Mouse (Mus musculus) right cerebral cortex, adult 2 months (tissue): ENCODE data around the gene Olfr71.

Source experiments
- DNase-seq, 2 experiments: peaks; one replicate each; pipeline ENCODE4 v3.0.0; 2021 to 2022; ENCODE audit warnings: low spot score in 2 of 2

Gene Olfr71

DNA sequence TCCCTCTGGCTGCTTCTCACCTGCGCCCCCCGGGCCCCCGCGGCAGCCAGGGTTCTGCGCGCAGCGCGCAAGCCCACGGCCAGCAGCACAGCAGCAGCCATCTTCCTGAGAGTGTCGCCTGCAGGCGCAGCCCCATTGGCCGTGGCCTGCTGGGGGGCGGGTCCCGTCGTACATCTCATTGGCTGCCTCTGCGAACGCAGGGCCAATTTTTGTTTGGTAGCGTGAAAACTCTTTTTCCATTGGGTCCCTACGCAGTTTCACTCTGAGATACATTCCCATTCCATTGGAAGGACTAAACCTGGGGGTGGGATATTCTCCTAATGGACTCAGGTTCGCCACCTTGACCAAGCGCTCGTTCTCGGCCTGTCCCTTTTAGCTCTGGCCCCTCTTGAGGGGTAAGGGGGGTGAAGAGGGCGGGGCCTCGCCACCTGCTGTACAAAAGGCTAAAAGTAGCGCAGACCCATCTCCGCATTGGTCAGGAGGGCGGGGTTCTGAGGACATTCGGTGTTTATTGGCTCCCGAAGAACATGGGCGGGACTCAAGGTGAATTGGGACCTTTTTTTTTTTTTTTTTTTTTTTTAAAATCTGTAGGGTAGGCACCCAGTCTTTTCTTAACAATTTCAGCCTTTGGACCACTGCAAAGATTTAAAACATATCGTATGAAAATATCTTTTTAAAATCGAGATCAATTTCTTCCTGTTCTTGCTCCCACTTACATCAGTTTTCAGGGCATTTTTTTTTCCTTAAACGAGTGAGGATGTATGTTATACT lies 53.5 kb downstream of the Olfr71 start, which contains the start of gene Hint2:
TSS of gene Hint2 (minus strand) at position 128 of the 771 bp plus-strand sequence.
- peak; percentile 94 to 96 for DNase-seq

DNA sequence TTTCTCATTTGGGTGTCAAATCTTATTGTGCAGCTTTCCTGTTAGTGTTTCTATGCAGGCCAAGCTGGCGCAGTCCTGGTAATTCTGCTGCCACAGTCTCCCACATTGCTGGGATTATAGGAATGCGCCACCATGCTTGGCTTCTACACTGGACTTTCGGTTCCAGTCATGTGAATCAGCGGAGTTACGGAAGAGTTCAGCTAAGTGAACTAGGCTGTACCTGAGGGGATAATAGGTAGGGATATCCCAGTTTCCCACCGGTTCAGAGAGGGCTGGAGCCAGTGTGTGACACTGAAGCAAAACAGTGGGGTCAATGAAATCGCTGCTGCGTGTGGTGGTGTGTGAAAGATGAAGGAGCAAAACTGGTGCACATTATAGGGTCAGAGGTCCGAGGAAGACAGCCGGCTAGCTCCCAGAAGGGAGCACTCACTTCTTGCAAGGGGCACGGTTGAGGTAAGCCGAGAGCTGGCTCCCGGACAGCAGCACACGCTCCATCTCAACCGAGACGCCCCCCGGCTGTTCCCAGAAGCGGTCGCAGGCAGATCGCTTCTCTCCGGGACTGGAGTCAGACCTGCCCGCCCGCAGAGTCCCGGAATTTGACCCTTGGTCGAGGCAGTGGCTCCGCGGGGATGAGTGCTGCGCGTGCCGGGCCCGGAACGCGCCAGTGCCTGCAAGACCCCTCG lies 54.3 kb downstream of the Olfr71 start:
- peak in 1 of 2 experiments; percentile 30 for DNase-seq
